Mouse (Mus musculus): ENCODE data around the gene Lao1.
A peak's percentile ranks its signal among the peaks of the same experiment; 100 is the strongest.
"Not testable (repeated sequence)": the region's sequence is repeated elsewhere in the genome, so short reads cannot be mapped to it uniquely, and the experiment has no call there.

Gene Lao1

GRCm38 (mm10) chr4:118961141-118961628, at the start of gene Lao1:
Lao1 (plus strand) TSS chr4:118961578.
- DNase-seq (ENCODE audit: low read depth, low spot score), result no peak
- H3K27me3 ChIP-seq (ENCODE audit: control insufficient read depth, insufficient read depth, low read length, poor library complexity, severe bottlenecking), result no peaks in the 10 kb centered on the region
- no peaks in the 10 kb centered on the region for H3K36me3 ChIP-seq (ENCODE audit: control insufficient read depth, insufficient read depth, low read length, poor library complexity, severe bottlenecking)

GRCm38 (mm10) chr4:118917365-118917764, 44.0 kb upstream of the Lao1 start, which contains the start of gene Olfr1329:
Olfr1329 (minus strand) TSS chr4:118917465.
- DNase-seq (ENCODE audit: low read depth, low spot score); H3K36me3 ChIP-seq (ENCODE audit: control insufficient read depth, insufficient read depth, low read length, poor library complexity, severe bottlenecking); H3K27me3 ChIP-seq (ENCODE audit: control insufficient read depth, insufficient read depth, low read length, poor library complexity, severe bottlenecking): not testable (repeated sequence)

- not testable (repeated sequence) for DNase-seq (ENCODE audit: low read depth, low spot score); H3K36me3 ChIP-seq (ENCODE audit: control insufficient read depth, insufficient read depth, low read length, poor library complexity, severe bottlenecking); H3K27me3 ChIP-seq (ENCODE audit: control insufficient read depth, insufficient read depth, low read length, poor library complexity, severe bottlenecking)
These were observed 30.1 kb upstream of the Lao1 start for GRCm38 (mm10) chr4:118931326-118931725.

- Histone ChIP-seq H3K36me3 (ENCODE audit: control insufficient read depth, insufficient read depth, low read length, poor library complexity, severe bottlenecking) (no peaks in the 10 kb centered on the region), H3K27me3 (ENCODE audit: control insufficient read depth, insufficient read depth, low read length, poor library complexity, severe bottlenecking) (no peaks in the 10 kb centered on the region)
- DNase-seq (ENCODE audit: low read depth, low spot score), result no peak
These were observed 22.9 kb upstream of the Lao1 start, which contains the start of gene Olfr1328 for GRCm38 (mm10) chr4:118938512-118938911. Olfr1328 (minus strand) TSS chr4:118938612.

GRCm38 (mm10) chr4:118958812-118959211, 2.6 kb upstream of the Lao1 start:
- H3K36me3 ChIP-seq (ENCODE audit: control insufficient read depth, insufficient read depth, low read length, poor library complexity, severe bottlenecking), result no peaks in the 10 kb centered on the region

GRCm38 (mm10) chr4:118967711-118968110, 6.3 kb downstream of the Lao1 start:
- no peaks in the 10 kb centered on the region for H3K36me3 ChIP-seq (ENCODE audit: control insufficient read depth, insufficient read depth, low read length, poor library complexity, severe bottlenecking)
- no peak for DNase-seq (ENCODE audit: low read depth, low spot score)
- no peaks in the 10 kb centered on the region for H3K27me3 ChIP-seq (ENCODE audit: control insufficient read depth, insufficient read depth, low read length, poor library complexity, severe bottlenecking)

More at GRCm38 (mm10) chr4:118958812-118959211, 2.6 kb upstream of the Lao1 start:
- H3K27me3 ChIP-seq (ENCODE audit: control insufficient read depth, insufficient read depth, low read length, poor library complexity, severe bottlenecking), result no peaks in the 10 kb centered on the region
- DNase-seq (ENCODE audit: low read depth, low spot score), result no peak

- Histone ChIP-seq H3K27me3 (ENCODE audit: control insufficient read depth, insufficient read depth, low read length, poor library complexity, severe bottlenecking) (no peaks in the 10 kb centered on the region), H3K36me3 (ENCODE audit: control insufficient read depth, insufficient read depth, low read length, poor library complexity, severe bottlenecking) (no peaks in the 10 kb centered on the region)
- DNase-seq (ENCODE audit: low read depth, low spot score), result no peak
These were observed 11.9 kb downstream of the Lao1 start for GRCm38 (mm10) chr4:118973281-118973680.

- H3K27me3 ChIP-seq (ENCODE audit: control insufficient read depth, insufficient read depth, low read length, poor library complexity, severe bottlenecking), result no peaks in the 10 kb centered on the region
- H3K36me3 ChIP-seq (ENCODE audit: control insufficient read depth, insufficient read depth, low read length, poor library complexity, severe bottlenecking), result no peaks in the 10 kb centered on the region
- no peak for DNase-seq (ENCODE audit: low read depth, low spot score)
These were observed 23.9 kb downstream of the Lao1 start for GRCm38 (mm10) chr4:118985291-118985690.

GRCm38 (mm10) chr4:118988535-118988934, 27.2 kb downstream of the Lao1 start:
- H3K27me3 ChIP-seq (ENCODE audit: control insufficient read depth, insufficient read depth, low read length, poor library complexity, severe bottlenecking), result no peaks in the 10 kb centered on the region
- DNase-seq (ENCODE audit: low read depth, low spot score), result peak; percentile 70
- no peaks in the 10 kb centered on the region for H3K36me3 ChIP-seq (ENCODE audit: control insufficient read depth, insufficient read depth, low read length, poor library complexity, severe bottlenecking)

- Histone ChIP-seq H3K27me3 (ENCODE audit: control insufficient read depth, insufficient read depth, low read length, poor library complexity, severe bottlenecking) (no peaks in the 10 kb centered on the region), H3K36me3 (ENCODE audit: control insufficient read depth, insufficient read depth, low read length, poor library complexity, severe bottlenecking) (no peaks in the 10 kb centered on the region)
- no peak for DNase-seq (ENCODE audit: low read depth, low spot score)
These were observed 28.0 kb downstream of the Lao1 start for GRCm38 (mm10) chr4:118989331-118989730.

GRCm38 (mm10) chr4:118991797-118992196, 30.4 kb downstream of the Lao1 start:
- H3K27me3 ChIP-seq (ENCODE audit: control insufficient read depth, insufficient read depth, low read length, poor library complexity, severe bottlenecking), result no peaks in the 10 kb centered on the region
- peak; percentile 79 for DNase-seq (ENCODE audit: low read depth, low spot score)
- no peaks in the 10 kb centered on the region for H3K36me3 ChIP-seq (ENCODE audit: control insufficient read depth, insufficient read depth, low read length, poor library complexity, severe bottlenecking)

- no peak for DNase-seq (ENCODE audit: low read depth, low spot score)
- Histone ChIP-seq H3K27me3 (ENCODE audit: control insufficient read depth, insufficient read depth, low read length, poor library complexity, severe bottlenecking) (no peaks in the 10 kb centered on the region), H3K36me3 (ENCODE audit: control insufficient read depth, insufficient read depth, low read length, poor library complexity, severe bottlenecking) (no peaks in the 10 kb centered on the region)
These were observed 35.8 kb downstream of the Lao1 start for GRCm38 (mm10) chr4:118997127-118997542.

- peak; percentile 95 for DNase-seq (ENCODE audit: low read depth, low spot score)
- Histone ChIP-seq H3K27me3 (ENCODE audit: control insufficient read depth, insufficient read depth, low read length, poor library complexity, severe bottlenecking) (no peaks in the 10 kb centered on the region), H3K36me3 (ENCODE audit: control insufficient read depth, insufficient read depth, low read length, poor library complexity, severe bottlenecking) (no peaks in the 10 kb centered on the region)
These were observed 38.5 kb downstream of the Lao1 start for GRCm38 (mm10) chr4:118999691-119000486.

- Histone ChIP-seq H3K36me3 (ENCODE audit: control insufficient read depth, insufficient read depth, low read length, poor library complexity, severe bottlenecking) (no peaks in the 10 kb centered on the region), H3K27me3 (ENCODE audit: control insufficient read depth, insufficient read depth, low read length, poor library complexity, severe bottlenecking) (no peaks in the 10 kb centered on the region)
- DNase-seq (ENCODE audit: low read depth, low spot score), result no peak
These were observed 40.3 kb downstream of the Lao1 start for GRCm38 (mm10) chr4:119001696-119002095.

- Histone ChIP-seq H3K27me3 (ENCODE audit: control insufficient read depth, insufficient read depth, low read length, poor library complexity, severe bottlenecking) (no peaks in the 10 kb centered on the region), H3K36me3 (ENCODE audit: control insufficient read depth, insufficient read depth, low read length, poor library complexity, severe bottlenecking) (no peaks in the 10 kb centered on the region)
- DNase-seq (ENCODE audit: low read depth, low spot score), result peak; percentile 62
These were observed 41.1 kb downstream of the Lao1 start for GRCm38 (mm10) chr4:119002512-119002911.
